Mouse (Mus musculus) erythroblast, embryonic 14.5 days (primary cell): ENCODE measurements around the gene Thpo. TPM values are rescaled to one million over a fixed set of nuclear protein-coding genes. Genes with fewer than 3 reads are reported as not detected.

Experiments used
- H3K27me3 ChIP-seq: 2 replicates; pipeline ENCODE4 v1.6.1; 2012; ENCODE audit warnings: inconsistent platforms; ENCODE audit not compliant: control insufficient read depth
- H3K36me3 ChIP-seq: 2 replicates; pipeline ENCODE4 v1.6.1; 2012; ENCODE audit warnings: mild to moderate bottlenecking, inconsistent platforms; ENCODE audit not compliant: control insufficient read depth
- H3K4me1 ChIP-seq: 2 replicates; pipeline ENCODE4 v1.6.1; 2012; ENCODE audit warnings: inconsistent platforms; ENCODE audit not compliant: control insufficient read depth
- H3K4me3 ChIP-seq: replicated peaks from 2 replicates; pipeline ENCODE3; 2012; ENCODE audit warnings: moderate library complexity, mild to moderate bottlenecking, inconsistent platforms
- H3K9me3 ChIP-seq: 2 replicates; pipeline ENCODE4 v1.6.1; 2012; ENCODE audit warnings: low read length, inconsistent platforms, mixed read lengths; ENCODE audit not compliant: control insufficient read depth
- GATA1 ChIP-seq: IDR thresholded peaks from 2 replicates; pipeline ENCODE4 v1.6.1; 2012; ENCODE audit warnings: low read length, inconsistent platforms, mixed read lengths
- TAL1 ChIP-seq: IDR thresholded peaks from 3 replicates; pipeline ENCODE4 v1.6.1; 2012; ENCODE audit warnings: low read length, inconsistent platforms, mixed read lengths
- polyA plus RNA-seq: library from polyadenylated mRNA; stranded (reverse); fragments of >175 nt; gene quantifications from 2 replicates; pipeline ENCODE4 v1.2.3, GENCODE M21; 2012

The Thpo gene
- polyA plus RNA-seq, 1 experiment, result not detected

GRCm38 (mm10) chr16:20730293-20730711 is 4.0 kb downstream of the Thpo start:
- Histone ChIP-seq H3K27me3 (peaks cover 82% of the 10 kb centered on the region), H3K9me3 (peaks cover 3% of the 10 kb centered on the region; the same call in 1 of the 2 replicates), H3K4me1 (peaks cover 2% of the 10 kb centered on the region; the same call in 1 of the 2 replicates), H3K4me3 (peak overlapping the region; percentile 36), H3K36me3 (no peaks in the 10 kb centered on the region)
- TF ChIP-seq GATA1 (no peak), TAL1 (no peak)

- H3K9me3 ChIP-seq, result no peaks in the 10 kb centered on the region
- peaks cover 45% of the 10 kb centered on the region for H3K27me3 ChIP-seq
- peaks cover 2% of the 10 kb centered on the region; the same call in 1 of the 2 replicates for H3K4me1 ChIP-seq
- TF ChIP-seq TAL1, result no peak
- no peak for TF ChIP-seq GATA1
- H3K4me3 ChIP-seq, result no peak overlapping the region
- H3K36me3 ChIP-seq, result peaks cover 13% of the 10 kb centered on the region
Observed at GRCm38 (mm10) chr16:20726384-20726783, 7.9 kb downstream of the Thpo start.

- Histone ChIP-seq H3K4me3 (no peak overlapping the region), H3K9me3 (no peaks in the 10 kb centered on the region), H3K27me3 (peaks cover 40% of the 10 kb centered on the region), H3K4me1 (peaks cover 2% of the 10 kb centered on the region; the same call in 1 of the 2 replicates), H3K36me3 (peaks cover 14% of the 10 kb centered on the region)
- TF ChIP-seq TAL1, result no peak
- TF ChIP-seq GATA1, result no peak
Observed at GRCm38 (mm10) chr16:20725750-20726149, 8.6 kb downstream of the Thpo start.

GRCm38 (mm10) chr16:20725321-20725720 is 9.0 kb downstream of the Thpo start:
- H3K9me3 ChIP-seq, result no peaks in the 10 kb centered on the region

GRCm38 (mm10) chr16:20724338-20724748 is 10.0 kb downstream of the Thpo start:
- H3K9me3 ChIP-seq, result no peaks in the 10 kb centered on the region
- H3K36me3 ChIP-seq, result peaks cover 26% of the 10 kb centered on the region
- H3K4me3 ChIP-seq, result no peak overlapping the region
- peaks cover 2% of the 10 kb centered on the region; the same call in 1 of the 2 replicates for H3K4me1 ChIP-seq
- peaks cover 29% of the 10 kb centered on the region for H3K27me3 ChIP-seq
- no peak for TF ChIP-seq GATA1

More at GRCm38 (mm10) chr16:20725321-20725720, 9.0 kb downstream of the Thpo start:
- H3K4me3 ChIP-seq, result no peak overlapping the region
- H3K36me3 ChIP-seq, result peaks cover 18% of the 10 kb centered on the region
- TF ChIP-seq TAL1 (no peak), GATA1 (no peak)
- peaks cover 2% of the 10 kb centered on the region; the same call in 1 of the 2 replicates for H3K4me1 ChIP-seq
- peaks cover 35% of the 10 kb centered on the region for H3K27me3 ChIP-seq

GRCm38 (mm10) chr16:20723247-20723646 is 11.1 kb downstream of the Thpo start:
- peaks cover 9% of the 10 kb centered on the region for H3K4me1 ChIP-seq
- TF ChIP-seq TAL1, result no peak
- TF ChIP-seq GATA1, result no peak
- peaks cover 19% of the 10 kb centered on the region for H3K27me3 ChIP-seq
- H3K9me3 ChIP-seq, result no peaks in the 10 kb centered on the region
- H3K4me3 ChIP-seq, result no peak overlapping the region
- H3K36me3 ChIP-seq, result peaks cover 27% of the 10 kb centered on the region

GRCm38 (mm10) chr16:20722736-20723135 is 11.6 kb downstream of the Thpo start:
- Histone ChIP-seq H3K4me1 (peaks cover 14% of the 10 kb centered on the region), H3K4me3 (no peak overlapping the region)
- TF ChIP-seq GATA1 (no peak), TAL1 (no peak)

GRCm38 (mm10) chr16:20721808-20722207 is 12.5 kb downstream of the Thpo start:
- H3K36me3 ChIP-seq, result peaks cover 27% of the 10 kb centered on the region
- H3K27me3 ChIP-seq, result peaks cover 13% of the 10 kb centered on the region
- peaks cover 23% of the 10 kb centered on the region for H3K4me1 ChIP-seq
- no peak overlapping the region for H3K4me3 ChIP-seq
- no peaks in the 10 kb centered on the region for H3K9me3 ChIP-seq
- TF ChIP-seq GATA1, result no peak
- TF ChIP-seq TAL1, result no peak

More at GRCm38 (mm10) chr16:20722736-20723135, 11.6 kb downstream of the Thpo start:
- Histone ChIP-seq H3K27me3 (peaks cover 17% of the 10 kb centered on the region), H3K36me3 (peaks cover 27% of the 10 kb centered on the region), H3K9me3 (no peaks in the 10 kb centered on the region)

- peaks cover 37% of the 10 kb centered on the region for H3K36me3 ChIP-seq
- H3K9me3 ChIP-seq, result no peaks in the 10 kb centered on the region
- peaks cover 57% of the 10 kb centered on the region for H3K4me1 ChIP-seq
- H3K27me3 ChIP-seq, result no peaks in the 10 kb centered on the region
- TF ChIP-seq TAL1 (no peak), GATA1 (no peak)
- peak overlapping the region; percentile 80 for H3K4me3 ChIP-seq
Observed at GRCm38 (mm10) chr16:20717978-20718670, 16.2 kb downstream of the Thpo start.
